Mouse (Mus musculus) inflammation-experienced regulatory T-cells, adult 6 months (primary cell): ENCODE data around the gene Med22. TPM values are rescaled to one million over a fixed set of nuclear protein-coding genes. Genes with fewer than 3 reads are reported as not detected.

Experiments
- ATAC-seq: one replicate; pipeline ENCODE4 v1.8.0; 2017
- polyA plus RNA-seq, 3 experiments: library from polyadenylated mRNA; unstranded; fragments of 100-300 nt; shearing (Covaris generic); gene quantifications; one replicate each; pipeline ENCODE4 v1.2.1; 2017

Gene Med22
- polyA plus RNA-seq: 10 to 100 TPM; 10.2 to 16.7 (median 11.1) TPM

GRCm38 (mm10) chr2:26910124-26910993 lies at the start of gene Med22, which contains the start of gene Rpl7a:
Med22 (minus strand) TSS chr2:26910677.
Rpl7a (plus strand) TSS chr2:26910764.
- peak; percentile 93 for ATAC-seq

- ATAC-seq: no peak
These were observed 47.0 kb upstream of the Med22 start for GRCm38 (mm10) chr2:26957488-26957859.

GRCm38 (mm10) chr2:26956811-26957487 lies 46.5 kb upstream of the Med22 start:
- no peak for ATAC-seq

- ATAC-seq: no peak
These were observed 44.4 kb upstream of the Med22 start for GRCm38 (mm10) chr2:26954735-26955395.

- no peak for ATAC-seq
These were observed 42.4 kb upstream of the Med22 start for GRCm38 (mm10) chr2:26952866-26953265.

GRCm38 (mm10) chr2:26952193-26952592 lies 41.7 kb upstream of the Med22 start:
- ATAC-seq: no peak

GRCm38 (mm10) chr2:26951346-26951905 lies 40.9 kb upstream of the Med22 start:
- no peak for ATAC-seq

GRCm38 (mm10) chr2:26950411-26950810 lies 39.9 kb upstream of the Med22 start:
- ATAC-seq: no peak

- no peak for ATAC-seq
These were observed 32.8 kb upstream of the Med22 start for GRCm38 (mm10) chr2:26943253-26943652.

GRCm38 (mm10) chr2:26941539-26941938 lies 31.1 kb upstream of the Med22 start:
- ATAC-seq: no peak

GRCm38 (mm10) chr2:26936425-26936824 lies 25.9 kb upstream of the Med22 start:
- ATAC-seq: peak; percentile 25

GRCm38 (mm10) chr2:26935286-26935685 lies 24.8 kb upstream of the Med22 start:
- ATAC-seq: no peak

- peak; percentile 78 for ATAC-seq
These were observed 23.0 kb upstream of the Med22 start, which contains the start of the genes Surf4 and Stkld1 for GRCm38 (mm10) chr2:26933304-26934055. Surf4 (minus strand) TSS chr2:26933928. Stkld1 (plus strand) TSS chr2:26934047.

GRCm38 (mm10) chr2:26932473-26933303 lies 22.2 kb upstream of the Med22 start:
- no peak for ATAC-seq

GRCm38 (mm10) chr2:26930390-26930789 lies 19.9 kb upstream of the Med22 start:
- ATAC-seq: peak; percentile 21

GRCm38 (mm10) chr2:26927745-26928476 lies 17.4 kb upstream of the Med22 start:
- no peak for ATAC-seq

GRCm38 (mm10) chr2:26921784-26922183 lies 11.3 kb upstream of the Med22 start:
- ATAC-seq: no peak

- ATAC-seq: no peak
These were observed 9.8 kb upstream of the Med22 start for GRCm38 (mm10) chr2:26920190-26920855.

- ATAC-seq: no peak
These were observed 9.2 kb upstream of the Med22 start for GRCm38 (mm10) chr2:26919684-26920083.

- no peak for ATAC-seq
These were observed 6.3 kb upstream of the Med22 start for GRCm38 (mm10) chr2:26916738-26917137.
